Mouse (Mus musculus) MEL (cell line): ENCODE data around the gene Babam2. TPM values are rescaled to one million over a fixed set of nuclear protein-coding genes. Genes with fewer than 3 reads are reported as not detected.

Experiments
- DNase-seq: peaks from one replicate; pipeline ENCODE4 v3.0.0; 2011; ENCODE audit warnings: low read depth, low spot score
- H3K27ac ChIP-seq: 2 replicates; pipeline ENCODE4 v1.5.1; 2012; ENCODE audit warnings: low read depth, mild to moderate bottlenecking, control low read depth, low read length, moderate library complexity; ENCODE audit not compliant: control insufficient read depth
- H3K27me3 ChIP-seq, 2 experiments: fragments of 150-350 bp in 1 of 2; sonication (generic) in 1 of 2; 2 replicates each; pipeline ENCODE4 v1.6.1; 2012; ENCODE audit warnings: low read length in 2 of 2, mild to moderate bottlenecking in 2 of 2, improper control_type of control experiment in 1 of 2, moderate library complexity in 1 of 2; ENCODE audit not compliant: insufficient read depth in 2 of 2, control insufficient read depth in 1 of 2
- H3K36me3 ChIP-seq, 2 experiments: 2 replicates each; pipeline ENCODE4 v1.6.1; 2012 to 2014; ENCODE audit warnings: low read length in 2 of 2, improper control_type of control experiment in 1 of 2, inconsistent platforms in 1 of 2, mild to moderate bottlenecking in 1 of 2; ENCODE audit not compliant: insufficient read depth in 2 of 2, control insufficient read depth in 1 of 2
- H3K4me1 ChIP-seq, 2 experiments: fragments of 150-350 bp in 1 of 2; sonication (generic) in 1 of 2; 2 replicates each; pipeline ENCODE4 v1.6.1; 2012; ENCODE audit warnings: low read length in 2 of 2, improper control_type of control experiment in 1 of 2, mild to moderate bottlenecking in 1 of 2; ENCODE audit not compliant: insufficient read depth in 2 of 2, control insufficient read depth in 1 of 2
- H3K4me3 ChIP-seq, 2 experiments: fragments of 150-350 bp in 1 of 2; sonication (generic) in 1 of 2; 2 replicates each; pipeline ENCODE4 v1.5.1; 2012; ENCODE audit warnings: low read depth in 2 of 2, low read length in 2 of 2, mild to moderate bottlenecking in 2 of 2, moderate library complexity in 2 of 2, control low read depth in 1 of 2, improper control_type of control experiment in 1 of 2; ENCODE audit not compliant: control insufficient read depth in 1 of 2, insufficient read depth in 1 of 2
- H3K79me2 ChIP-seq: 2 replicates; pipeline ENCODE4 v1.6.1; 2012; ENCODE audit warnings: mild to moderate bottlenecking, low read length, moderate library complexity; ENCODE audit not compliant: control insufficient read depth, poor library complexity, insufficient read depth
- H3K9ac ChIP-seq: 2 replicates; pipeline ENCODE4 v1.6.1; 2012; ENCODE audit warnings: low read depth, mild to moderate bottlenecking, control low read depth, low read length, moderate library complexity; ENCODE audit not compliant: control insufficient read depth, poor library complexity, severe bottlenecking
- H3K9me3 ChIP-seq: fragments of 150-350 bp; sonication (generic); replicated peaks from 2 replicates; pipeline ENCODE4 v1.6.1; 2012; ENCODE audit warnings: mild to moderate bottlenecking, low read length, improper control_type of control experiment, moderate library complexity; ENCODE audit not compliant: insufficient read depth
- CHD1 ChIP-seq: IDR thresholded peaks from 2 replicates; pipeline ENCODE4 v1.6.1; 2012; ENCODE audit warnings: low read depth, mild to moderate bottlenecking, inconsistent platforms, low read length, improper control_type of control experiment
- CTCF ChIP-seq, 3 experiments: IDR thresholded peaks in 2 of 3; conservative IDR thresholded peaks in 1 of 3; 2 replicates each; pipeline ENCODE4 v1.5.1; 2011 to 2012; ENCODE audit warnings: low read length in 3 of 3, low read depth in 2 of 3, mild to moderate bottlenecking in 2 of 3, improper control_type of control experiment in 1 of 3, inconsistent platforms in 1 of 3, mixed read lengths in 1 of 3, moderate library complexity in 1 of 3; ENCODE audit not compliant: control insufficient read depth in 1 of 3, insufficient read depth in 1 of 3, poor library complexity in 1 of 3, severe bottlenecking in 1 of 3
- E2F4 ChIP-seq: IDR thresholded peaks from 2 replicates; pipeline ENCODE4 v1.6.1; 2011; ENCODE audit warnings: low read depth, low read length, improper control_type of control experiment, borderline replicate concordance
- EP300 ChIP-seq, 2 experiments: IDR thresholded peaks; 2 replicates each; pipeline ENCODE4 v1.6.1; 2011; ENCODE audit warnings: improper control_type of control experiment in 2 of 2, low read length in 2 of 2, low read depth in 1 of 2, mild to moderate bottlenecking in 1 of 2
- JUND ChIP-seq: IDR thresholded peaks from 2 replicates; pipeline ENCODE4 v1.6.1; 2011; ENCODE audit warnings: low read depth, mild to moderate bottlenecking, improper control_type of control experiment, low read length
- MAZ ChIP-seq: IDR thresholded peaks from 2 replicates; pipeline ENCODE4 v1.6.1; 2012; ENCODE audit warnings: low read depth, mild to moderate bottlenecking, inconsistent platforms, low read length, improper control_type of control experiment
- MYC ChIP-seq: IDR thresholded peaks from 2 replicates; pipeline ENCODE4 v1.6.1; 2011; ENCODE audit warnings: low read depth, mild to moderate bottlenecking, low read length, improper control_type of control experiment, moderate library complexity
- NELFE ChIP-seq: IDR thresholded peaks from 2 replicates; pipeline ENCODE4 v1.6.1; 2011; ENCODE audit warnings: low read depth, low read length, improper control_type of control experiment
- RCOR1 ChIP-seq: IDR thresholded peaks from 2 replicates; pipeline ENCODE4 v1.6.1; 2012; ENCODE audit warnings: low read depth, mild to moderate bottlenecking, inconsistent platforms, low read length, improper control_type of control experiment
- SIN3A ChIP-seq: IDR thresholded peaks from 2 replicates; pipeline ENCODE4 v1.6.1; 2012; ENCODE audit warnings: low read length, improper control_type of control experiment, inconsistent platforms
- TAL1 ChIP-seq: IDR thresholded peaks from 2 replicates; pipeline ENCODE4 v1.6.1; 2012; ENCODE audit warnings: mild to moderate bottlenecking, inconsistent platforms, low read length, moderate library complexity, mixed read lengths
- TCF12 ChIP-seq: IDR thresholded peaks from 2 replicates; pipeline ENCODE4 v1.6.1; 2014; ENCODE audit warnings: low read depth, mild to moderate bottlenecking, inconsistent platforms, low read length, improper control_type of control experiment, moderate library complexity
- ZKSCAN1 ChIP-seq: IDR thresholded peaks from 2 replicates; pipeline ENCODE4 v1.6.1; 2012; ENCODE audit warnings: low read depth, mild to moderate bottlenecking, inconsistent platforms, low read length, improper control_type of control experiment, moderate library complexity
- polyA plus RNA-seq, 2 experiments: library from polyadenylated mRNA; stranded (reverse) in 1 of 2; unstranded in 1 of 2; fragments of >175 nt in 1 of 2; fragments of >200 nt in 1 of 2; gene quantifications; 2 replicates each; pipeline versions ENCODE4 v1.2.1 to v1.2.4; 2012; ENCODE audit warnings: low replicate concordance in 2 of 2, low read depth in 1 of 2; ENCODE audit not compliant: insufficient read length in 2 of 2, insufficient read depth in 1 of 2, missing spikeins in 1 of 2
- total RNA-seq: library from RNA; depleted of rRNA; stranded (reverse); fragments of 300-350 nt; gene quantifications from 2 replicates; pipeline ENCODE4 v1.2.3, GENCODE M21; 2012

The Babam2 gene
- total and polyA plus RNA-seq, 3 experiments, result 43.3 to 86.6 TPM; not detected in 1

DNA sequence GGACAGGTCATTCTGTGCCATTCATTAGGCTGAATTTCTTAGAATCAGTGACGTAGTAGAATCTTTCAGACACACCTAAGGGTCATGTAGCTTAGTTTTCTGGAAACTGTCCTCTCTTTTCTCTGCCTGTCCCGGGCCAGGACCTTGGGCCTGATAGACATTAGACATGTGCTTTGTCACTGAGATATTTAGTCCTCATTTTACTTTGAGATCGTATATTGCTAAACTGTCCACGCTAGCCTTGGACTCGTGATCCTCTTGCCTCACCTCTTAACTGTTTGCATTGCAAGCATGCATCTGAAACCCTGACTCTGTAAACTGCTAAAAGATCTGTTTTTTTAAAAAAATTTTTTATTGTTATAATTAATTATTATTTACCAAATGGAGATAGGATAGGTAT, 74.0 kb downstream of the Babam2 start:
- no peaks in the 10 kb centered on the region for H3K9me3 ChIP-seq
- DNase-seq, result no peak
- H3K27me3 ChIP-seq, result no peaks in the 10 kb centered on the region
- H3K4me1 ChIP-seq, result peaks cover 3 to 12% of the 10 kb centered on the region in 2 experiments; a peak in 3 of 4 replicates
- no peak overlapping the region for H3K27ac ChIP-seq
- H3K9ac ChIP-seq, result no peak overlapping the region
- TF ChIP-seq RCOR1 (no peak), EP300 (IDR thresholded peaks at IDR 0.05; ENCODE audit: low read depth in 1 of 2, low read length in 2 of 2) (no peak), SIN3A (no peak), MYC (no peak)
- H3K4me3 ChIP-seq, result no peak overlapping the region
- peaks cover 0 to 22% of the 10 kb centered on the region in 2 experiments; a peak in 2 of 4 replicates for H3K36me3 ChIP-seq
- no peaks in the 10 kb centered on the region for H3K79me2 ChIP-seq

DNA sequence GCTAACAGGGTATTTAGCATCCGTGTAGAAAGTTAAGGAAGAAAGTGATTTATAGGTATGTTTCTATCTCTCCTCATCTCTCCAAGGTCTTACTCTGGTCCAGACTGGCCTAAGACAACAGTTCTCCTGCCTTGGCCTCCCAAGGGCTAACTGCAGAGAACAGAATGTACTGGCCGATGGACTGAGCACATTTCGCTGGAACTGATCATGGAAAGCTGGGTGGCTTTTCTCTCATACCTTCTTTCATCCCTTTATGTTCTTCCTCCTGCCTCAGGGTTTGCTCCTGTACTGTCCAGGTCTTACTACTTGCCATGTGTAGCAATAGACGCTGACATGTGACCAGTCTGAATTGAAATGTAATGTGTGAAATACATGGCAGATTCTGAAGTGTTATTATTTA, 74.4 kb downstream of the Babam2 start:
- H3K4me1 ChIP-seq, result peaks cover 3 to 10% of the 10 kb centered on the region in 2 experiments; a peak in 2 of 4 replicates
- H3K9me3 ChIP-seq, result no peaks in the 10 kb centered on the region
- H3K36me3 ChIP-seq, result peaks cover 0 to 20% of the 10 kb centered on the region in 2 experiments; a peak in 2 of 4 replicates
- H3K79me2 ChIP-seq, result no peaks in the 10 kb centered on the region
- H3K27me3 ChIP-seq, result no peaks in the 10 kb centered on the region
- H3K27ac ChIP-seq, result no peak overlapping the region
- H3K9ac ChIP-seq, result no peak overlapping the region
- no peak overlapping the region for H3K4me3 ChIP-seq
- DNase-seq, result no peak
- TF ChIP-seq MAZ, result no peak
- TF ChIP-seq JUND, result no peak
- no peak for TF ChIP-seq MYC
- TF ChIP-seq, all 39 proteins: peak for 0

GRCm38 (mm10) chr5:31774976-31775375, 77.5 kb downstream of the Babam2 start:
- no peaks in the 10 kb centered on the region for H3K9me3 ChIP-seq
- peaks cover 0 to 6% of the 10 kb centered on the region in 2 experiments; a peak in 2 of 4 replicates for H3K36me3 ChIP-seq
- TF ChIP-seq CHD1, result no peak
- TF ChIP-seq ZKSCAN1, result no peak
- TF ChIP-seq E2F4, result no peak
- TF ChIP-seq TAL1, result no peak
- TF ChIP-seq EP300 (IDR thresholded peaks at IDR 0.05; ENCODE audit: low read depth in 1 of 2, low read length in 2 of 2), result no peak
- TF ChIP-seq NELFE, result no peak
- TF ChIP-seq TCF12, result no peak
- TF ChIP-seq CTCF (IDR thresholded peaks at IDR 0.05 in 2 of 3, conservative IDR thresholded peaks at IDR 0.05 in 1 of 3; ENCODE audit: control insufficient read depth in 1 of 3, insufficient read depth in 1 of 3, low read depth in 2 of 3, low read length in 3 of 3, poor library complexity in 1 of 3, severe bottlenecking in 1 of 3), result no peak
- H3K9ac ChIP-seq, result no peak overlapping the region
- H3K27me3 ChIP-seq, result no peaks in the 10 kb centered on the region
- peaks cover 0 to 3% of the 10 kb centered on the region in 2 experiments; a peak in 1 of 4 replicates for H3K4me1 ChIP-seq
- no peak for DNase-seq
- no peaks in the 10 kb centered on the region for H3K79me2 ChIP-seq
- H3K27ac ChIP-seq, result no peak overlapping the region
- no peak overlapping the region for H3K4me3 ChIP-seq
